Mouse (Mus musculus) frontal cortex, adult 2 months (tissue): ENCODE measurements at regions not wholly inside any gene's neighbourhood (a gene's known extent, or its start where the extent isn't known, plus 50 kb on each side); places are given as distances from the start of the nearest gene placed in this dataset.

Experiments used
- DNase-seq, 2 experiments: peaks; one replicate each; pipeline ENCODE4 v3.0.0; 2022; ENCODE audit warnings: low spot score in 1 of 2; ENCODE audit errors: extremely low spot score in 1 of 2

DNA sequence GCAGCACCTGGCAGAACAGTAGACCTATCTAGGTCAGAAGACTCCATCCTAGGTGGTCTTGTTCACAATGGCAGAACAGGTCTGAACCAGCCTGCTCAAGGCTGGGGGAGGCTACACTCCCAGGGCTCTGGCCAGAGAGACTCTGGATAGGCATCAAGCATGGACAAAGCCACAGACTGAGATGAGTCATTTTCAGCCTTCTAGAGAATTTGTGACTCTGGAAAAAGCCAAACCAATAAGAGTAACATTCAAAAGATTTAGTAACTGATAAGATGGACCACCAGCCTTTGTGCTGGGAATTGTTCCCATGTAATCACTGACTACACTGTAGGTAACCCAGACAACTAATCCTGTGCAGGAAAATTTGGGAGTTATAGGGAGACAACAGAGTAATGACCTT, 320.3 kb upstream of the Gm9747 start:
- no peak for DNase-seq

DNA sequence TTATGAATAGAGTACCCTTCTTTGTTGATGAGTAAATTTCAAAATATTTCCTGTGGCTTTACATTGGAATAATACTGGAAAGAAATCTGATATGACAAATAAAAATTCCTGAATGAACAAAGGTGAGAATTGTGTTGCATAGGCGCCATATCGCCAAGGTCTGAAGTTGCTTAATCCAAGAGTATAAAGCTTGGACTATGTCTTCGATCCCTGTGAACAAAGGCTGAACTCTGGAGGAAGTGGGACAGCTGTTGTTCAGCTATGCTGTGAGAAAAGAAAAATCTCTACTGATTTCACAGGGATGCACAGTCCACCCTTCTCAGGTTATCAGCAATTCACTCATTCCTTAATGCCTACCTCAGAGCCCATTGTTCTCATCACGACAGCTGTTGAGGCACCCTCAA, 319.3 kb upstream of the Gm9747 start:
- DNase-seq = no peak

DNA sequence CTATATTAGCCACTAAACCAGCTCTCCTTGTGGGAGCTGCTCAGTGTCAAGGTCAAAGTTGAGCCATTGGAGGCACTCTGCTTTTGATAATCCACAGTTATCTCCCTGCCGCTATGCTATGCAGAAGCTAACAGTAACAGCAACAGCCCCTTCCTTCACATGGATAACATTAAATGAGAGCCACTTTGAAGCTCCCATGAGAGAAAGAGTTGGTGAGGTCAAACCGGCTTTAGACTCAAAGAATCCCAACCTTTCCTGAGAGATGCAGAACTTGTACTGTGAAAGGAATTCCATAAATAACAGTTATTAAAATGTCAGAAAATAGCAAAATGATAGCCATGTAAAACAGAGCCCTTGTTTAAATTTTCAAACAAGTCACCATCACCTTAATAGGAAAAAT, 316.1 kb upstream of the Gm9747 start:
- no peak for DNase-seq

DNA sequence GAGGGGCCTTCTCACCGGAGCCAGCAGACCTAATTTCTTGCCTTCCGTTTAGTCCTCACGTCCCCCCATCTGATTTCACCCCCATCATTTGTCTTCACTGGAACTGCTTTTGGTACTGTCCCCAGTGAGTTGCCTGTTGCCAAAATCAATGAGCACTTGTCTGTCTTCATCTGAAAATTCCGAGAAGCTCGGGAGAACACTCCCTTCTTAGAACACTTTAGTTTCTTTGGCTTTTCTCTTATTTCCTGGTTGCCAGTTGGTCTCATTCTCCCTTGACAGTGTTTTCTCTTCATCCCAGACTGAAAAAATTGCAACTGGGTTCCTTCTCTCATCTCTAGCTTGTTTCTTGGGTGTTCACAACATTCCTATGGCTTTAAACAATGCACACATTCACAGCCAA, 305.2 kb upstream of the Gm9747 start:
- DNase-seq = no peak

DNA sequence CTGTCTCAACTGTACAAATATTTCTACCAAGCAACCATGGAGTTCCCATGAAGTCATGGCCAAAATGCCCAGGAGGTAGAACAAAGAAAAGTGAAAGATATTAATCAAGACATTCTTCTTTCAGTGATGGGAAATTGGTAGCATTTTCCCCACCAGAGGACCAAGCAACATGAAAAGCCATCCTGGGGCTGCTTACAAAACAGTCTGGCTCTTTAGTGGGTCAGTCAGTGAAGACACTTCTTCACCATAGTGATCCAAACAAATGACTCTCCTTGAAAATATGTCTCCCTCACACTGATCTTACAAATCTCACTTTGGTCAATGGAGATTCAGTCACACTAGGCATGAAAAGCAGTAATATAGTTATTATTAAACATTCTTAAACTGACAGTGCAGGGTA, 299.8 kb upstream of the Gm9747 start:
- no peak for DNase-seq

DNA sequence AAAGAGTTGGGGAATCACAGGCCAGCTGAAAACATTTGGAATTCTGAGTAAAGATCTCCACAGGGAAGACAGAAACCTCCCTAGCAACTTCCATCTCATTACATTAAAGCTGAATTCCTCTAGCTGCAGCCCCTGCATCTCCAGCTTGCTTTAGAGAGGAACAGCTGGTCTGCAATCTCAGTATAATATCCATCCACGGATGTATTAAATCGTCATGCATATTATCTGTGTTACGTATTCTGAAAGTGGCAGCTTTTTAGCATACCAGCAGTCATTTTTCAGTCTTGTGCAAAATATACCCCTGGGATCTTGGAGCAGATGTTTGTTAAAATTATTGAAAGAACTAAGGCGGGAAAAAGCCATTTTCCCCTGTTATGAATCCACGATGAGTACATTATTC, 287.7 kb upstream of the Gm9747 start:
- DNase-seq = peak in 1 of 2 experiments; percentile 5

DNA sequence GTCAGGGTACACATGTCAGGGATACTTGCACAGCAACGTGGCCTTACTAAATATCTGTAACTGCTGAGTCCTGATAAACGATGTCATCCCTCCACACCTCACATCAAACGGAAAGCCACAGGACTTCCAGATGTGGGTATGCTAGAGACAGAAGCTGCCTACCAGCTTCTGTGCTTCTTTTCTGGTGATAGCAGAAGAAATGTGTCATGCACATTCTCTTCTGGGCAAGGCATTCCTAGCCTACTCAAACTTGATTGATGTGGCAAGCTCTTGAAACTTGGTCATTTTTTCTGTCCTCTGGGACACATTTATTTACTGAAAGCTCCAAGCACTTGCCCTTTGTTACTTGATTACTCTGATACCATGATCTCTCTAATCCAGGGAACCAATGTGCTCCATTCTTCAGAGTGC, 282.8 kb upstream of the Gm9747 start:
- DNase-seq = no peak

DNA sequence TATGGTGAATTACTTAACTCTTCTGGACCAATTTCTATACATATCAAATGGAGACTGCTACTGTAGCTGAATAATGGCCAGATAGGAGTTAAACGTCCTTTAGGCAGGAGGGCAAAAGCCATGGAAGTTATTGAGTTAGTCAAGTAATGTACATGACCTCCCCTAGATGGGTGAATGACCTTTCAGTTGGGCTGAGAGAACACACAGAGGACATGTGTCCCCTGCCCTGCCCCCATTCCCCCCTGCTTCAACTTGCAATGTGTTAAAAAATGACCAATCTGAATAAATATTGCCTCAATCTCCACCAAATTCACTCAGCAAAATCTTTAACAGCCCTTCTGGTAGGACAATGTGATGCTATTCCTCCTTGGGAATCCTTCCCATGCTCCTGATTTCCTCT, 282.1 kb upstream of the Gm9747 start:
- DNase-seq = no peak

DNA sequence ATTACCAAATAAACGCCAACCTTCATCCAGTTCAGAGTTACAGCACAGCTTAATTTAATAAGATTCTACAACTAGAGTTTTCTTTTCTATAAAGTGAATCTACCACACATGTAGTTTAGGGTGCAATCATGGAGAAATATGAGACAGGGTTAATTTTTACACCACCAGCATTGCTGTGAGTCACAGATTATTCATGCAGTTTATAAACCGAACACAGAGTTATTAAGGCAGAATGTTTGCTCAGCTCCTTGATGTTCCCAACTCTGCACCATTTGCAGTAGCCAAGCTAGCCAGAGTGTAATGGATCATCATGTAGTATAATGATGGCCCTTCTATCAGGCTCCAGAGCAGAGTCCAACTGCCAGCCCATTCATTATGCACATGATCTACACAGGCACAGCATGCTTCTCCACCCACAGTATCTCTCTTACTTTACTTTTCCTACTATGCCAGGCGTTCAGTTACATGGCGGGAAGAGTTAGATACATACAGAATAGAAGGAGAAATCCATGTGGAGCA, 281.4 kb upstream of the Gm9747 start:
- DNase-seq = no peak

DNA sequence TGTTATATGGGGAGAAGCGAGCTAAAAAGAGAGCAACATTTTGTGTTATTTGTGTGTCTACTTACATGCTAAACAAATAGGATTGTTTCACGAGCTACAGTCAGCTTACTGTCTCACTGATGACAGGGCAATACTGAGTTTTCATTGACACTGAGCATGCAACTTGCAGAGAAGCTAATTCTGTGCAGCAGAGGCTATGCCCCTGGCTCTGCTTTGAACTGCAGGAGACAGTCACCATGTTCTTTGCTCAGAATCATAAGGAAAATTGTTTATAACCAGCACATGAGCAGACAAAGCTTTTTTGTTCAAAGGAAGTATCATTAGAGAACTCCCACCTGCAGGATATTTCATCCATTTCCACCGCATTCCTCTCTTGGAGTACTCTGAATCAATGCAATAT, 280.8 kb upstream of the Gm9747 start:
- DNase-seq = no peak

DNA sequence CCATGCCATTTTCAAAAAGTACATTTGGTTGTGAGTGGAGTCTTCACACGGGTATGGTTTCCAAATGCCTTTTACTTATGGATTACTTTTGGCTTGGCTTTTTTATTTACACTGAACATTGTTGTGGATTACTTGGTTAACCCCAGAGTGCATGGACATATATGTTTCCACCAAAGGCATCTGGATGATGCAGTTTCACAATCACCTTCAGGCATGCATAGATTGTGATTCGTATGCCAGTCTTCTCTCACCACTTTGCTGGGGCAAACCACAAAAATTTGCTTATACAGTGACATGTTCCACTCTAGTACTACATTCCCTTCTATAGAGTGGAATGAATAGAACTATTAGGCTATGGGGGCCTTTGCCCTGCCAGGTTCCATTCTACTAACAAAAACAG, 278.4 kb upstream of the Gm9747 start:
- no peak for DNase-seq

DNA sequence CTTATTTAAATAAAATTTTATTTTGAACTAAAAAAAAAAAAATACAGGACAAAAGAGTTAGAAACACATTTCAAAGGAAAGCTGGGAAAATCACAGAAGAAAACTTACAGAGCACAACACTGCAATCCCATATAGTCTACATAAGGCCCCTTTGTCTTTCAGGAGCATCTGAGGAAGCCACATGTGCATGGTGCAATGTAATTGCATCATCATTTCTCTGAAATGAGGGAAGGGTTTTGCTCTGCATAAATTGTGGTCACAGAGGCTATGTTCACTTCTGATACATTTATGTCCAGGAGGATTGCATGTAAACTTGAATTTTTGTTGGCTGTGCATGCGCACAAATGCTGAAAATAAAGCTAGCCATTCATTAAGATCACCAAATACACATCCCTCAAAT, 265.9 kb upstream of the Gm9747 start:
- no peak for DNase-seq

DNA sequence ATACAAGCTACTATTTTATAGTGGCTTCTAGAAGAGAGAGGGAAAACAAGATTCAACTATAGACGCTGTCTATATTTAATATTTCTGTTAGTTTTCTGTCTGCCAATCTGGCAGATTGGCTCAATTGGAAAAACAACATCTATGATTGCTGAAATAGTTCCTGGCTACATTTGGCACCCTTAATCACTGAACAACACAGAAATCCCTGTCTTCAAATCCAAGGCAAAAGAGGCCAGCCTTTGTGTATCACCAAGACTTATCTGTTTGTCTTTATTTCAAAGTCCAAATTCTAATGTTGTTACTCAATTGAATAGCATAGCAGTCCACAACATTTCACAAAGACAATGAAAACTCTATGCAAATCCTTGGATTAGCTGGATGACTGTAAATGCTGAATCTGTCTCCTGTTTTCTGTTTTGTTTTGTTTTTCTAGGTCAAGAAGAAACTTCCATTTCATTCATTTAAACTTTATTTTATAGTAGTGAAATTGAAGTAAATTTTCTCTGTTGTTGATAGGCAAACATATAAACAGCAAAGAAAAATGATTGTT, 265.1 kb upstream of the Gm9747 start:
- DNase-seq = no peak

DNA sequence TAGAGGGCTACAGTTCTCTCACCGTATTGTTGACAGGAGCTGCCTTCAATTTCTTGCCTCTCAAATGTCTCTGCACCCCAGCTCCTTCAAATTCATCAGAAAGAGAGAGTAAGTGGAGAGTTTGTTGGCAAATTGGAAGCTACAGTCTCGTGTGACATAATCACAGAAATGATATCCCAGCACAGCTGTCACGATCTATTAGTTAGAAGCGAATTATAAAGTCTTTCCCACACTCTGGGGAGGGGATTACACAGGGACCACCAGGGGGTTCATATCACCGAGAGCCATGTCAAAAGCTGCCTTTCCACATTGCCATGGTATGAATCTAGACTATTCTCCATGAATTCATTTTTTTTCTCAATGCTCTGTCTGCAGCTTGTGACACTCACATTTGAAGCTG, 260.3 kb upstream of the Gm9747 start:
- no peak for DNase-seq

DNA sequence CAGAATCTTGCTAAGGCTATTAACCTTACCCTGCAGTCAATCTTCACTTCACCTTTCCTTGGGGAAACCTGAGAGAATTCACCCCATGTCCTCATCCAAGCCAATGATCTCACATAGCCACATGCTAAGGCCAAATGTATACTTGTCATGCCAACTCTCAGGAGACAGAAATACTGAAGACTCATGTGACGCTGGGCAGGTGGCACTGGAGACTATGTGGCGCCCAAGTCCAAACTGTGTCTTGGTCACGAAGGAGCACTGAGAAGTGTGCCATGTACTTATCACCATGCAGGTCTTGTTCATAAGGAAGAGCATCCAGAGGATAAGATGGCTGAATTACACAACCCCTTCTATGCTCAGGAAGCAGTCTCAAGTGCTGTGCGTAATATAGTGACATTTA, 259.4 kb upstream of the Gm9747 start:
- no peak for DNase-seq

DNA sequence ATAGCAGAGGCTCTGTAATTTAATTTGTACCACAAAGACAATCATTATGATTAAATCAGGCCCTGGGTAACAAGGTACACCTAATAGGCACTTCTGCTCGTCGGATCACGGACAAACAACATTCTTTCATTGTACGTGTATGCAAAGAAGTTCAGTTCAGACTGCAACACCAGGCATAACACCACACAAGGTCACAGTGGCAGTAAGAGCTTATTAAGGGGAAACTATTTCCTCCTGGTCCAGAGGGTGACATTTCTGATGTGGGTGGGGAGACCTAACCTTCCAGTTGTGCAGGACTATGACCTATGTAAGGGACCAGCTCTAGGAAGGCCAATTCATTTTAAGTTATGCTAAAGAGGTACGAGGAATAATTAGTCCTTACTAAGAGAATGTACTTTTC, 225.0 kb upstream of the Gm9747 start:
- no peak for DNase-seq

DNA sequence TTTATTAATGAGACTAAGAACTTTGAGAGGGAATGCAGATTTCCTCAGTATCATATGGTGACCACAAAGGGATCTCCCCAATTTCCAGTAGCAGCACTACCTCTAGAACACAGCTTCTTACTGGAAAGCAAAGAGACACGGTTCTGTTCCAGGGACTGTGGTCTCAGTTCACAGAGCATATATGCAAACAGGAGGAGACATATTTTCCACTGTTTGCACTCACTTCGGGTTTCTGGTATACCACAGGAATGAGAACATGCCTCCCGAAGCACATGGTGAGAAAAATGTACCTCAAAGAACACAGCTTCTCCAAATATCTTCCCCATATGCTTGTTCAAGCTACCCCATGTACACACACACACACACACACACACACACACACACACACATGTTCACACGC, 224.1 kb upstream of the Gm9747 start:
- no peak for DNase-seq

DNA sequence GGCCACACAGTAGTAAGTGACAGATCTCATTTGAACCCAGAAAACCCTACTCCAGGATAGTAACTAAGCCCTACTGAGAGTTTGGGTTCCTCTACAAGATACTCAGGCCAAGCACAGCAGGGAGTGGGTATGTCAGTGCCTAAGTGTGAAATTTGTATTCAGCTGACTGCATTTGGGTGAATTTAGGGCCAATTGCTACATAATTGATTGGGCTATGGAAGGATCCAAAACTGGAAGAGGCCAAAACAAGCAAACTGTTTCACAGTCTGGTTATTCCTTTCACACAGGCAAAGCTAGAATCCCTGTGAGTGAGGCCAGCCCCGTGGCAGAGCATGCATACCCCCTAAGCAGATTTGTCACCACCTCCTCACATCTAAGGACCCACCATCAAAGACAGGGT, 221.9 kb upstream of the Gm9747 start:
- no peak for DNase-seq

DNA sequence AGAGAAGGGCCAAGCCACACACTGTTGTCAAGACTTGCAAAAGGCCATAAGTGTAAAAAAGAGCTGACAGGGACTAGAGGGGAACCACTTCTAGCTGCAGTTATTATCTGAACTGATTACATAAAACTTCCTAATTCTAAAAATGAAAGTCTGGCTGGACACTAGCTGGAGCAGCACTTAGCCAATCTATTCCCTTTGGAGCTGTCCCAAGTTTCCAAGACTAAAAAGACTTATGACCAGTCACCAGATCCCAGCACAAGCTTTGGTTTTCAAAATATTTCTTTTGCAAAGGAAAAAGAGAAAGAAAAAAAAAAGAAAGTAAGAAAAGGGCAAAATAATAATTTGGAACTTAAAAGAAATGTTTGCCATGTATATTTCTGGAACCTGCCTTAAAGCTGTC, 217.6 kb upstream of the Gm9747 start:
- no peak for DNase-seq

DNA sequence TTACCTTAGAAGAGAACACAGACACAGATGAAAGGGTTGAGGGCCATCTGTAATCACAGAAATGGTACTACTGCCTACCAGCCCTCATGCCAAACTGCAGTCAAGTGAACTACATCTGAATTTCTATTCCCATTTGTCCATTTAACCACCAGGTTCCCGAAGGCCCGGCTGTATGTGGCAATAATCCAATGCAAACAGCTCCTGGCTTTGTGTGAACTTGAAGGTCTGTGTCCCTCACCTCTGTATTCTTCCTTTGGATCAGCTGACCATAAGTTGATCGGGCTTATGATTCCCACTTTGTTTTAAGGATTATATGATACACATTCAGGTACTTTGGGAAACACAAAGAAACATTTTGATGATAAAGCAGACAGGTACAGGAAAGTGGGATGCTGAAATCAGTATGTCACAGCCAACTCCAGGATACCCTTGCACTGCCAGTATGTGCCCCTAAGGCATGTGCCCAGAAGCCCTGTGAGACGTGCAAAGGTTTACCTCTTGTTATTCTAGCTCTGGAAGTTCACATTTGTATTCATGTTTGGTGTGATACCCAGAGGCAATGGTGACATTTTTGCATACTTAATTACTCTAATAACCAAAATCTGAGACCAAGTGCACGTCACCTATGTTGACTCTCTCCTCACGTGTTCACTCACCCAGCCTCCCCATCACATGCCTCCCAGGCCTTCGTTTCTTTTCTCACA, 214.1 kb upstream of the Gm9747 start:
- no peak for DNase-seq

DNA sequence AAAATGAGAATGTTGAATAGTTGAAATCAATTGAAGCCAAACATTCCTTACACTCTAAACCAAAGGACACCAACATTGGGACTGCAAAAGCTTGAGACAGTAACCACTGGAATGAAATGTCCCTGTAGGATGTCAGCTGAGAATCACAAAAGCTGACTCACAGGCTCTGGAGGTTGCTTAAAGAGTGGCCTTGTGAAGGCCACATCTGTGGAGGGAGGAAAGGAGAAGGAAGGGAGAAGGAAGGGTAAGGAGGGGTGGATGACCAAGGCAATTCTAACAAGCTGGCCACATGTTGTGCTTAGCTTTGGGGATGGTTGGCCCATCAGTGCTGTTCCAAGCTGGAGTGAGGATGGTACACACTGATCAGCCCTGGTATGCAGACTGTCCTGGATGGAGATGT, 205.2 kb upstream of the Gm9747 start:
- no peak for DNase-seq

DNA sequence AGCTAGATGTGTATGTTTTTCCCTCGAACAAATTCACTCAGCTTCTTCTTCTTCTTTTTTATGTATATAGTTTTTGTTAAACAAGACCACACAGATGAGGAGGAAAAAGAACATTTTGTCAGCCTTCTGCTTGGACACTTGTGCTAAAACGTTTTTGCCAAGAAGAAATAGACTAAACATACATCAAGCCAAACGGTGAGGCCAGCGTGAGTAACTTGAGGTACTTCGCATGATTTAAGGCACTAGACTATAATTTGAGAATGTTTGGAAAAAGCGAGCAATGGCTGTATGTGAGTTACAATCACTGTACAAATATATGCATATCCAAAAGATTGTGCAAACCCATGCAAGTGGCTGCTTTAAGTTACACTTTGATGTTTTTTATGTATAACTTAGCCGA, 201.8 kb upstream of the Gm9747 start:
- no peak for DNase-seq

DNA sequence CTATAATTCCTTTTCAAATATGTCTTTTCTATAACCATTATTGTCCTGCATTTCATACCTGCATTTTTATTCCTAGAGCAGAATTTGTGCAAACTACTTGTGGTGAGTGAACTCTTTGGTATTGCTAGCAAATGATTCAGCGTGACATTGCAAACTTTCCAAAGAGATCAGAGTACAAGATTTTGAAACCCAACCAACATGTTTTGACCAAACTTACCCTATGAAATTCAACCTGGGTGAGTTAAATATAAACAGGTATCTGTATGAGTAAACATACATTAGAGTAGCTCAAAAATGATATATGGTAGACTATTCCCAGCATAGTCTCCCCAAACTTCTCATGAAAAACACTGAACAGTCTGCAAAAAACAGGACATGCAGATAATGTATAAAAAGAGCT, 200.5 kb upstream of the Gm9747 start:
- no peak for DNase-seq
